Mouse (Mus musculus) liver, embryonic 15.5 days (tissue): Measurements from ENCODE around the gene Ccdc124. TPM values are rescaled to one million over a fixed set of nuclear protein-coding genes. Genes with fewer than 3 reads are reported as not detected.
"Not testable (repeated sequence)": the region's sequence is repeated elsewhere in the genome, so short reads cannot be mapped to it uniquely, and the experiment has no call there.

Experiments used
- ATAC-seq: fragments of 200-750 bp; cut with Nextera tagmentation; 2 replicates; pipeline ENCODE4 v1.8.0; 2017; ENCODE audit warnings: moderate number of reproducible peaks, mild to moderate bottlenecking, moderate library complexity; ENCODE audit not compliant: insufficient read depth
- H3K27ac ChIP-seq: fragments of 300-500 bp; sonication (generic); replicated peaks from 2 replicates; pipeline ENCODE4 v1.5.1; 2015; ENCODE audit warnings: mild to moderate bottlenecking, inconsistent platforms
- H3K27me3 ChIP-seq: fragments of 300-500 bp; sonication (generic); 2 replicates; pipeline ENCODE4 v1.6.1; 2015; ENCODE audit warnings: mild to moderate bottlenecking, inconsistent platforms
- H3K36me3 ChIP-seq: fragments of 300-500 bp; sonication (generic); replicated peaks from 2 replicates; pipeline ENCODE4 v1.6.1; 2015; ENCODE audit warnings: moderate library complexity, mild to moderate bottlenecking, inconsistent platforms
- H3K4me1 ChIP-seq: fragments of 300-500 bp; sonication (generic); replicated peaks from 2 replicates; pipeline ENCODE4 v1.6.1; 2015; ENCODE audit warnings: inconsistent platforms
- H3K4me2 ChIP-seq: fragments of 300-500 bp; sonication (generic); 2 replicates; pipeline ENCODE4 v1.6.1; 2015; ENCODE audit warnings: moderate library complexity, mild to moderate bottlenecking, inconsistent platforms
- H3K4me3 ChIP-seq: fragments of 300-500 bp; sonication (generic); replicated peaks from 2 replicates; pipeline ENCODE4 v1.5.1; 2015; ENCODE audit warnings: mild to moderate bottlenecking, inconsistent platforms
- H3K9ac ChIP-seq: fragments of 300-500 bp; sonication (generic); 2 replicates; pipeline ENCODE4 v1.6.1; 2015; ENCODE audit warnings: moderate library complexity, mild to moderate bottlenecking, inconsistent platforms
- H3K9me3 ChIP-seq: fragments of 300-500 bp; sonication (generic); replicated peaks from 2 replicates; pipeline ENCODE4 v1.6.1; 2016; ENCODE audit warnings: inconsistent platforms
- WGBS: fragments of 180-500 bp; shearing (Covaris S2); methylation state at CpG from one replicate; pipeline ENCODE4 v1.1.7; 2015; ENCODE audit warnings: mixed read lengths; ENCODE audit not compliant: insufficient replicate concordance; 5-methylcytosine and 5-hydroxymethylcytosine counted together
- polyA plus RNA-seq: library from polyadenylated mRNA; unstranded; fragments of >200 nt; fragmentation: Nextera tagmentation; extraction: Ambion mirVana; gene quantifications from 2 replicates; pipeline ENCODE4 v1.2.1, GENCODE M21; 2015

Ccdc124 gene
- polyA plus RNA-seq, 1 experiment from 2014 or later: 48.1 TPM

DNA sequence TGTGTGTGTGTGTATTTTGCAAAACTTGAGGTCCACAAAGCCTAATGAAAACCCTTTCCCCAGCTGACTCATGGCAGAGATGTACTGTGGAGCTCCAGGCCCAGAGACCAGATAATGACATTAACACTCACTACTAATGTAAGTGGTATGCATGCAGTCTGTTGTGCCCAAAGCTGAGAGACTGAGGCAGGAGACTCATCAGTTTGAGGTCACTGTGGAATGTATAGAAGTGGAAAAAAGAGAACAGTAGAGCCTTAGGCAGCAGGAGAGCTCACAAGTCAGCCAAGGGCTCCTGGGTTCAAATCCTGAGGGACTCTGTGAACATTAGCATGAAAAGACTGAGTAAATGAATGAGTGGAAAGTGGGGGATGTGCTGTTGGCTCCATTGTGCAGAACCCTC, 29.8 kb upstream of the Ccdc124 start:
- no peak overlapping the region for H3K4me2 ChIP-seq
- H3K27me3 ChIP-seq: peaks cover 8% of the 10 kb centered on the region
- H3K4me3 ChIP-seq: no peak overlapping the region
- H3K4me1 ChIP-seq: peaks cover 50% of the 10 kb centered on the region
- H3K36me3 ChIP-seq: no peaks in the 10 kb centered on the region
- no peak overlapping the region for H3K27ac ChIP-seq
- H3K9me3 ChIP-seq: no peaks in the 10 kb centered on the region
- H3K9ac ChIP-seq: no peak overlapping the region
- no peak for ATAC-seq

DNA sequence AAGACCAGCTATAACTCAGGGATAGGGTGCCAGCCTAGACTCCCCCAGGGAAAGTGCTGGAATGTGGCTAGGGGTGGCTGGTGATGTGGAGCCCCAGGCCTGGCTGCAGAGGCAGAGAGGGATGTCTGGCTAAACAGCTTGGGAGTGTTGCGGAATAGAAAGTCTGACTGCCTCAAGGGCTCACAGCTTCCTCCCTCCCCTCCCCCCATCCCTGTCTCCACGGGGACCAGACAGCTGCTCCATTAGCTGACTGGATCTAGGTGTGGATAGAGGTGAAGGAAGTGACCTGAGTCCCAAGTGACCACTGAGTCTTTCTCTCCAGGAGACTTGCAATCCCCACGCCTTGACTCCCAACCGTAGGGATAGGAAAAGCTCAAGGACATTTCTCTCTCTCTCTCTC, 29.4 kb upstream of the Ccdc124 start:
- Histone ChIP-seq H3K4me3 (no peak overlapping the region), H3K9ac (no peak overlapping the region), H3K4me2 (no peak overlapping the region), H3K9me3 (no peaks in the 10 kb centered on the region), H3K27ac (no peak overlapping the region), H3K4me1 (peaks cover 54% of the 10 kb centered on the region), H3K36me3 (no peaks in the 10 kb centered on the region), H3K27me3 (peaks cover 8% of the 10 kb centered on the region)
- WGBS: 50% methylated on average over 4 of the region's 4 CpGs
- ATAC-seq: no peak

DNA sequence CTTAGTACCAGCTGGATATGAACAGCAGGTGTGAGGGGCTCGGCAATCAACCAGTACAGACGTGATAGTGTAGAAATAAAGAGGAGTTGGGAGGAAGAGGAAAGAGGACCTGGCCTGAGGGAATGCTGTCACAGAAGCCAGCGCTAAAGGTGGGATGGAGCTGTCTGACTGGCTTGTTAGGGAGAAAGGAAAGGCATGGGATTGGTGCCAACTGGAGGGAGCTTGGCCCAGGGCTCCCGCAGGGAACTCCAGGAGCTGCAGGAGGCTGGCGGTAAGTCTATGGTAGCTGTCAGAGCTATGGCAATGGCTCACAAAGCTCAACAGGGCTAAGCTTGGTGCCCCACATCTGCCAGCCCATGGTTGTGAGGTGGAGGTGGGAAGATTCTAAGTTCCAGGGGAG, 28.5 kb upstream of the Ccdc124 start:
- WGBS: 56% methylated on average over 5 of the region's 5 CpGs
- peaks cover 49% of the 10 kb centered on the region for H3K4me1 ChIP-seq
- H3K4me3 ChIP-seq: no peak overlapping the region
- H3K4me2 ChIP-seq: no peak overlapping the region
- no peaks in the 10 kb centered on the region for H3K9me3 ChIP-seq
- H3K27ac ChIP-seq: no peak overlapping the region
- H3K27me3 ChIP-seq: peaks cover 8% of the 10 kb centered on the region
- H3K9ac ChIP-seq: no peak overlapping the region
- ATAC-seq: no peak
- H3K36me3 ChIP-seq: no peaks in the 10 kb centered on the region

DNA sequence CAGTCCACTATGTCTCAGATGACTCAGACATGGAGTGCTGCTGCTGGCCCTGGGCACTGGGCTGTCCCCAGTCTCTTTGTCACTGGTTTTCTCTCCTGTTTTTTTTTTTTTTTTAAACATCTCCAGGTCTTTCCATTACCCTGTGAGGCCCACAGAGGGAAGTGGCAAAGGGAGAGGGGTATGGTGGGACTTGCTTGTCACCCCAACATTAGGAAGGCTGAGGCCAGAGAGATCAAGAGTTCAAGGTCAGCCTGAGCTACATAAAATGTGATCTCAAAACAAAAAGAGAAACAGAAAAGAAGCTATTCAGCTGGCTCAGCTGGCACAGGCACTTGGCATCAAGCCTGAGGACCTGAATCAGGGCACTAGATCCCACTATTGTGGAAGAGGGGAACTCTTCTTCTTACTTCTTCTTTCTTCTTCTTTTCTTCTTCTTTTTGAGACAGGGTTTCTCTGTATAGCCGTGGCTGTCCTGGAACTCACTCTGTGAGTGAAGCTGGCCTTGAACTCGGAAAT, 27.2 kb upstream of the Ccdc124 start:
- Histone ChIP-seq H3K27me3 (peaks cover 8% of the 10 kb centered on the region), H3K4me3 (no peak overlapping the region), H3K4me2 (no peak overlapping the region), H3K27ac (no peak overlapping the region), H3K9ac (no peak overlapping the region), H3K36me3 (peaks cover 5% of the 10 kb centered on the region; the same call in 1 of the 2 replicates), H3K4me1 (peaks cover 46% of the 10 kb centered on the region), H3K9me3 (no peaks in the 10 kb centered on the region)
- ATAC-seq: no peak
- WGBS: 46% methylated on average over 2 of the region's 2 CpGs

DNA sequence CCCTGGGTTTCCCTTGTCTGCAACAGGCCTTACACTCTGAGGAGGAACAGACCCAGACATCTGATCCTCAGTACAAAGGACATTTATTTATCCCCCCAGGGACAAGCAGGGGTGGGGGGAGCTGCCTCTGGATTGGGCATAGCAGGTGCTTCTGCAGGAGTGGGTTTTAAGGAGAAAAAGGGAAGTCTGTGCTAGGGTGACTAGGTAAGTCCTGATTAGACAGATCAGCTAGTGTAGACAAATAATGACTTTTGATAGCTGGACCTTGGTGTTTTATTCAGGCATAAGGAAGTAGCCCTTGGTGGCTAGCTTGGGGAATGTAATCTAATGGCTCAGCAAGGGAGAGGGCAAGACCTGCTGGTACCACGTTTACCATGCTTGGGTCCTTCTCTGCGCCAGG, 25.5 kb upstream of the Ccdc124 start:
- Histone ChIP-seq H3K27ac (no peak overlapping the region), H3K36me3 (peaks cover 22% of the 10 kb centered on the region), H3K4me2 (no peak overlapping the region), H3K27me3 (peaks cover 5% of the 10 kb centered on the region), H3K4me3 (no peak overlapping the region), H3K9me3 (no peaks in the 10 kb centered on the region), H3K4me1 (peaks cover 45% of the 10 kb centered on the region), H3K9ac (no peak overlapping the region)
- 67% methylated on average over 2 of the region's 2 CpGs for WGBS
- ATAC-seq: no peak

DNA sequence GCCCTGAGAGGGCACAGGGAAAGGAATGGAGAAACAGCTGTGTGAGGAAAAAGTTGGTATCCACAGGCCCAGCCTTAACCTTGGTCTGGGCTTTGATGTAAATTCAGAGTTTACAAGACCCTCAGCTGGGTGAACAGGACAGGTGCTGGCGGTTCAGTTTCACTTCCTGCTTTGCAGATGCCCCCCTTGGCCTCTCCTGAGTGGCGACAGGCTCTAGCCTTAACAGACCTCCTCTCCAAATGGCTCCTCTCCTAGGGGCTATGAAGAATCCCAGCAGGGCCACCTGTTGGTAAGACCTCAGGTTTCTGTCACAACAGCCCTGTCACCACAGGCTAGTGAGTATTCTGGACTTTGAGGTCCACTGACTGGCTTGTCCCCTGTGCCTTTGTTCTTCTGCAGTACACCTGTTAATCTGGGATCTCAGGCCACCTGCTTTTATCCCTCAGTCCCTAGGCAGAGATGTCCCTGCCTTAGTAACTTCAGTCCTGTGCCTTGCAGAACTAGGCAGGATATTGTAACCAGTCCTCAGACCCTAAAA, 25.0 kb upstream of the Ccdc124 start:
- peaks cover 9% of the 10 kb centered on the region for H3K27me3 ChIP-seq
- peak overlapping the region; percentile 66 for H3K9ac ChIP-seq
- ATAC-seq: no peak
- peaks cover 27% of the 10 kb centered on the region for H3K36me3 ChIP-seq
- no peaks in the 10 kb centered on the region for H3K9me3 ChIP-seq
- H3K4me3 ChIP-seq: no peak overlapping the region
- H3K27ac ChIP-seq: no peak overlapping the region
- WGBS: 50% methylated on average over 2 of the region's 2 CpGs
- peak overlapping the region; percentile 86 for H3K4me2 ChIP-seq
- H3K4me1 ChIP-seq: peaks cover 46% of the 10 kb centered on the region

DNA sequence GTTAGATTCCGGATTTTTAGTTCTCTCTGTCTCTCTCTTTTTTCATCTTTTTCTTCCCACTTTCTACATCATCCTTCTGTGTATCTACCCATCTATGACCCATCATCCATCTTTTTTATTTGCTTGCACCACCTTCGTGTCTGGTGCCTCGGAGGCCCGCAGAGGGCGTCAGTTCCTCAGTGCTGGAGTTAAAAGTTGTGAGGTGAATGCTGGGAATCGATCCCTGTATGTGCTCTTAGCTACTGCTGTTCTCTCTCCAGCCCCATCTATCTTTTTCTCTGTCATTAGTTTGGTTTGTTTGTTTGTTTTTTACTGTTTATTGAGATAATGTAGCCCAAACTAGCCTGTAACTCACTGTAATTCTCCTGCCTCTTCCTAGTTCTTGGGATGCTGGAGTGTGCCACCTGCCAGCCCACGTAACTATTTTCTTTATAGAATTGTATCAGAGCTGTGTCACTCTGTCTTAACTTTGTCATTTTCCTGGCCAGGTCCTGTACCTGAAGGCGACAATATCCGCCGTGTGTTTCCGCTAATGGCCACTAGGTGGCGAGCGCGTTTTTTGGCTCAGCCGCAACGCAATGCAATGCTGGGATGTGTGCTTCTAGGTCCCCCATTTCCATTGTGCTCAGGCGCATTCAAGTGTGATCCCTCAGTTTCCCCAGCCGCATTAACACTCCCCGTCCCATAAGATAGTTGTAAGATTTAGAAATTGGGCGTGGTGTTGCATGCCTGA, 24.1 kb upstream of the Ccdc124 start:
- Histone ChIP-seq H3K9me3 (no peaks in the 10 kb centered on the region), H3K27me3 (peaks cover 17% of the 10 kb centered on the region), H3K4me3 (peak overlapping the region; percentile 79), H3K9ac (peak overlapping the region; percentile 66), H3K36me3 (peaks cover 28% of the 10 kb centered on the region), H3K4me1 (peaks cover 52% of the 10 kb centered on the region), H3K4me2 (peak overlapping the region; percentile 86), H3K27ac (peak overlapping the region; percentile 89)
- ATAC-seq: peak; percentile 37
- WGBS: under 1% methylated on average over 20 of the region's 20 CpGs

DNA sequence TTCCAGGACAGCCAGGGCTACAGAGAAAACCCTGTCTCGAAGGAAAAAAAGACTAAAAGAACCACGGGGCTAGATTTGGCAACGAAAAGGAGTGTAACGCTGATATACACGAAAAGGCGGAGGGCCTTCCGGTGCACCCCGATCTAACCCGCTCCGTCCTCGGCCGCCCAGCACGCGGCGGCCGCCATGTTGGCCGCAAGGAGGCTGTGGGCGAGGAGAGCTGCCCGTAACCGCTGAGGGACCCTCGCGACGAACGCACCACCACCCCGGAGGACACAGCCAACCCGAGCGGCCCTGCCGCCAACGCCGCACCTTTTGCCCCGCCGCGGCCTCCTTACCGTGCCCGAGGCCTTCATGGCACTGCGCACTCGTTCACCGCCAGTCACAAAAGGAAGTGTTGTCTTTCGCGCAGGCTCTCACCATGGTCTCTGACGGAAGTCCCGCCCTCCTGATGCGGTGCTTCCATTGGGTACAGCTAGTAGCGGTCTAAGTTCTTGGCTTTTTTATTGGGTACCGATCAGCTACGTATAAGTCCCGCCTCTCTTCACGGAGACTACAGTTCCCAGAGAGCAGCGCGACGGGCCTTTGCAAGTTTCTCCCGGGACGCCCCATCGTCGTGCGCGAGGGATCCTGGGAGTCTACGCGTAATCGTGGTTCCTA, 23.4 kb upstream of the Ccdc124 start, which contains the start of gene Rpl18a:
Gene Rpl18a (minus strand): TSS at position 392 of the 660 bp plus-strand sequence.
- Histone ChIP-seq H3K4me2 (peak within 1 kb of the TSS; percentile 92), H3K27me3 (peaks cover 21% of the 10 kb centered on the region), H3K4me3 (peak within 1 kb of the TSS; percentile 79), H3K27ac (peak within 1 kb of the TSS; percentile 89), H3K4me1 (peaks cover 59% of the 10 kb centered on the region), H3K9ac (peak within 1 kb of the TSS; percentile 89), H3K9me3 (no peaks in the 10 kb centered on the region), H3K36me3 (peaks cover 28% of the 10 kb centered on the region)
- peak; percentile 96 for ATAC-seq
- WGBS: under 1% methylated on average over 60 of the region's 60 CpGs

DNA sequence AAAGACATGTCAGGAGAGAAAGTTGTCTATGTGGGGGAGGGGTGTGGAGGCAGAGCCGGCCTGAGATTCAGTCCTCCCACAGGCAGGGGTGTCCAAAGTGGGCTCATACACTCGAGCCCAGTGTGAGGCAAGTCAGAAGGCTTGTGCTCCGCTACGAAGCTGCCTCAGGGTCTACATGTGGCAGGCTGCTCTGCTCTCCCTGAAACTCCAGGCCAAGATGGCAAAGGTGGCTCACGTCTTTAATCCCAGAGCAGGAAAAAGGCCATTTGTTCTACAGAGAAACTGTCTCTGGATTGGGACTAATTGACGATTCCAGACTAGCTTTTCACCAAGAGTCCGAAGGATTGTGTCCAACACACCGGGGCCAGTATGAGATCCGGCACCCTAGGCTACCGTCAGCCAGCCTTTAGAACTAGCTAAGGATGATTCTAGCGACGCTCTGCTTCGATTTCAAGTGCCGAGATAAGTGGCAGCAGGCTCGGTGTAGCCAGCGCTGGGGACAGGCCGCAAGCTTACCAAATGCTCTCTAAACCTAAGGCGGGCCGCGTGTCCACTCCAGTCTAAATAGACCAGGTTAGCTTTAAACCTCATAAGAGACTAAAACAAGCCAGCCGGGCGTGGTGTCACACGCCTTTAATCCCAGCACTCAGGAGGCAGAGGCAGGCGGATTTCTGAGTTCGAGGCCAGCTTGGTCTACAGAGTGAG, 22.7 kb upstream of the Ccdc124 start:
- no peak for ATAC-seq
- Histone ChIP-seq H3K4me1 (peaks cover 66% of the 10 kb centered on the region), H3K36me3 (peaks cover 28% of the 10 kb centered on the region), H3K4me2 (peak overlapping the region; percentile 92), H3K9me3 (no peaks in the 10 kb centered on the region), H3K9ac (peak overlapping the region; percentile 89), H3K4me3 (peak overlapping the region; percentile 79), H3K27ac (peak overlapping the region; percentile 75), H3K27me3 (peaks cover 26% of the 10 kb centered on the region)
- under 1% methylated on average over 25 of the region's 25 CpGs for WGBS

DNA sequence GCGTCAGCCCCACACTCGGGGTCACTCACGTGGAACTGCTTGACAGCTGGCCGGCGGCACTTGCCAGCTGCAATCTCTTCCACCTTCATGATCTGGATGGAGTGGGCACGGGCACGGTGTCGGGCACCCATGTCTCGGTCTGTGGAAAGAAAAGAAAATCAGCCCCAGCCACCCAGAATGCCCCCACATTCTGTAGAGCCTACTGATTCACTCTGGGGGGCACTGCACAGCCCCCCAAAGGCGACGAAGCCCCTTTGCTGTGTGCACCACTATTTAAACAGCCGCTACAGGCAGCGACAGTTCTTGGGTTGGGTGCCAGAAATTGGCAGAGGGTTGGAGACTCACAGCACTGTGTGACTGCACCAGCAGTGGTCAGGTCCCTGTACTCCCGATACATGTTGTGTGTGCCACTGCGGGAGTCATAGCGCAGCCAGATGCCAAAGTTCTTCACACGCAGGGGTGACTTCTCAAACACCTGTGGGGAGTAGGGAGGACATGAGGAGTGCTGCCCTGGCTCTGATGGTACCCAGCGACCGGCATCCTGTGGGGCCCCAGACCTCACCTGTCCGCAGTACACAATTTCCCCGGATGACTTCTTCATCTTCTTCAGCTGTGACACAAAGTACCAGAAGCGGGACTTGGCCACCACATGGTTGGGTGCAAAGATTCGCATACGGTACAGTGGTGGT, 22.0 kb upstream of the Ccdc124 start:
- H3K9ac ChIP-seq: peak overlapping the region; percentile 89; the same call in 1 of the 2 replicates
- not testable (repeated sequence) for H3K27ac ChIP-seq, H3K9me3 ChIP-seq, ATAC-seq
- peak overlapping the region; percentile 92 for H3K4me2 ChIP-seq
- peak overlapping the region; percentile 79 for H3K4me3 ChIP-seq
- 69% methylated on average over 24 of the region's 24 CpGs for WGBS
- H3K4me1 ChIP-seq: peaks cover 72% of the 10 kb centered on the region
- H3K27me3 ChIP-seq: peaks cover 34% of the 10 kb centered on the region
- peaks cover 28% of the 10 kb centered on the region for H3K36me3 ChIP-seq
